Mouse (Mus musculus) skeletal muscle tissue, adult 2 months (tissue): ENCODE data around the gene Cacna1c.

Source experiments
- DNase-seq: peaks from one replicate; pipeline ENCODE4 v3.0.0-alpha.2; 2012; ENCODE audit warnings: low read depth, low spot score

Gene Cacna1c

DNA sequence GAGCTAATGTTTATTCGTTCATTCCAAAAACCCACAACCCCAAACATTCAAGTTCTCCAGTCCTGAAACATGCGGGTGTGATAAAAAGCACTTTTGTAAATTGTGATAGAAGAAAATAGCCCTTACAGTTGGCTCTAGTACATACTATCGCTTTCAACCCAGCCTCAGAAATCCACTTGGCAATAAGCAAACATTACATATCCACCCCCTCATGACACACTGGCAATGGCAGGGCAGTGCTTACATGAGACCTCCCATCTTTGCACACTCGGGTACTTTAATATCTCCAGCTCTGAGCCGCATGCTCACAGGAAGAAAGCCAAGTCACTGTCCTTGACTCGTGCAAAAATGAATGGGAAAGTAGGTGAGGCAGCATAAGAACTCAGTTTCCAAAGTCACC lies 232.4 kb downstream of the Cacna1c start:
- DNase-seq = no peak

DNA sequence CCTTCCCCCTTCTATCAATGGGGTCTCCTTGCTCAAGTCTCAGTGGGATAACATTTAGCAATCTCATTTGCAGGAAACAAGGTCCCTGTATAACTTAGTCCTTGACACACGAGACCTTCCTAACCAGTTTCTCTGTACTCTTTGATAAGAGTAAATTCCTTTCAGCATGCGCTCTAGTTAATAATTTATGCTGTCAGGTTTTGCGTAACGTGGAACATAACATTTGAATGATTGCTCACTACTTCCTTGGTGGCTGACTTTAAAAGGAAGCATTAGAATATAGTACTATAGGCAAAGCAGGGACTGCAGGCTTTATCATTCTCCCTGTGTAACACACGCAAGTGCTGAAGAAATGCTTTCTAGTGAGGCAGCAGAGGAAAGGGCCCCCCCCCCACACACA lies 232.9 kb downstream of the Cacna1c start:
- no peak for DNase-seq

DNA sequence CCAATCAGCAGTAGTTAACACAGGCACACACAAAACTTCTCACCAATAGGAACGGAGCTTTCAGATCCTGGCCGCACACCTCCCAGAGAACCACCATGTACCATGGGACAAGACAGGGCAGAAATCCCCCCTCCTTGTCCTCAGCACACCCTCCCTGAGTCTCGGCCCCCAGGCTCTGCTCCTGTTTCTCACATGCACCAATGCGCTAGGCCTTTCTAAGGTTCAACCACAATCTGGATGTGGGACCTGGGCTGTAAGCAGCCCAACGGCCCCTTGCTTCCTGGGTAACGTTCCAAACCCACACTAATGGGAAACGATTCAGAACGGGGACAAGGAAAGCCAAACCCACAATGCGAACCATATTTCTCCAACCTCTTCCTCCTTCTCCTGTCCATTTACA lies 237.7 kb downstream of the Cacna1c start:
- no peak for DNase-seq

DNA sequence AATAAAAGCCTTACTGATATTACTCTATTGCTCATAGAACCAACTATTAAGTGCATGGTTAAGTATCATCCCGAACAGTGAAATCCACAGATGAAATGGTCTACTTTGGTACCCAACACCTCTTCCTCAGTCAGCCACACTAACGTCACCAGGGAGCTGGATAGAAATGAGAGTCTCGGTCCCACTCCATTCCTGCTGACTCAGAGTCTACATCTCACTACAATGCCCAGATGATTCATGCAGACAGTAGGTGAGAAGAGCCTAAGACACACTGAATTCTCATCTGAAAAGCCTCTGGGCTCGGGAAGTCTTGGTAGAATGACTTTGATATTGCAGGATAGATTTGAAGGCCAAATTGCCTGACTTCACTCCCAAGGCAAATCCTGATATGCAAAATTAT lies 240.0 kb downstream of the Cacna1c start:
- DNase-seq = no peak

DNA sequence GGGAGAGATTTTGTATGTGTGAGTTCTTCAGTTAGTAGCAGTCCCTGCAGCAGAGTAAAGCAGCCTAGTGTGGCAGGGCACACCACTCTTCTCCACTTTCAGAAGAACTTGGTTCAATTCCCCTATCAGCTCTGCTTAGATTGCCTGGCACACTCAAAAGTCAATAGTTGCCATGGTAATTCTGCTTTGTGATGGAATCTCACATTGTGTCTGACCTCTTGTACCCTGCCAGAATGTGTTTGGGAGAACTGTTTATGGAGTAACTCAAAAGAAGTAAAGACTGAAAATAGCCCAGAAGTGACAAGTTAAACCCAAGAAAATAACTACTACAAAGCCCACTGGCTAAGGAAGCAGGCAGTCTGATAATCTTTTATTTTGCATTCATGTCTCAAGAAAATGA lies 240.4 kb downstream of the Cacna1c start:
- no peak for DNase-seq

DNA sequence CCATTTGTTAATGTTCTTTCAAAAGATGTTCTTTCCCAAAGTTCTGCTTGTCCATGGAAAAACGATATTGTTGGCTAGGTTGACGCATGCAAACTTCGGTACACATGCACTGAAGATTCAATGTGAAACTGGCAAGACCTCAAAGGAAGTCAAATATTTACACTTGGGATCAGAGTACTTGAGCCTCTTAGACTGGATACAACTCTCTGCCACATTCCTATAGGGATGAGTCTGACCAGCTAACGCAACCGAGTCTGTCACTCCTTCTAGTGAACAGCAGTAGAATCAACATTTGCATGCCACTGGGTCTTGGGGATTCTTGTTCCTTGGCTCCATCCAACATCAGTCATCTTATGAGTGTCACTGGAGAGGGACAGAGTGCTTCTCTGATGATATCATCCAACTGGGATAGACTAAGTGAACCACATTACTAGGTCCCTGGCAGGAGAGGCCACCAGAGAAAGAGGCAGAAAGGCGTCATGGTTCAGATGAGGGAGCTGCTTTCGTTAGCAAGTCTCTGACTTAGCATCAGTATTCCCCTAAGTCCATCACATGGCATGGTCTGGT lies 241.1 kb downstream of the Cacna1c start:
- DNase-seq = no peak

- DNase-seq = no peak
These were observed 243.8 kb downstream of the Cacna1c start for GRCm38 (mm10) chr6:118952377-118952776.

GRCm38 (mm10) chr6:118950190-118950589 lies 246.0 kb downstream of the Cacna1c start:
- no peak for DNase-seq

DNA sequence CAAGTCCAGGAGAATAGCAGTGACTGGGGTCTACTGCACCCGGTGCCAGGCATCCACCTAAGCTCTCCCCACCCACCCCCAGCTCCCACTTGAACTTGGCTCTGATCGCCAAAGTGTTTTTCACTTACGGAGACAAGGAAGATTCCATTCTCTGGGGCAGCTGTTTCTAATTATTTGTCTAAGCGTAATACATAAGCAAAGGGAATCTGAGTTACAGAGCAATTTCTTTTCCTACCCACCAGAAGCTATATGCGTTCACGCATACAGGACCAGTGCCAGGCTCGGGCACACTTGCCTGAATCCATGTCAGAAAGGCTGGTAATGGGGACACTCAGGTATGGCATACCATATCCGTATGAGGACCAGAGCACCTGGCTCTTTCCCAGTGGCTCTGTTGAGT lies 248.9 kb downstream of the Cacna1c start:
- no peak for DNase-seq

- DNase-seq = no peak
These were observed 249.6 kb downstream of the Cacna1c start for GRCm38 (mm10) chr6:118946660-118947059.

GRCm38 (mm10) chr6:118944093-118944492 lies 252.1 kb downstream of the Cacna1c start:
- no peak for DNase-seq

- no peak for DNase-seq
These were observed 254.4 kb downstream of the Cacna1c start for GRCm38 (mm10) chr6:118941816-118942215.

GRCm38 (mm10) chr6:118941036-118941435 lies 255.2 kb downstream of the Cacna1c start:
- DNase-seq = no peak

- peak; percentile 8 for DNase-seq
These were observed 256.6 kb downstream of the Cacna1c start for GRCm38 (mm10) chr6:118939626-118940025.

DNA sequence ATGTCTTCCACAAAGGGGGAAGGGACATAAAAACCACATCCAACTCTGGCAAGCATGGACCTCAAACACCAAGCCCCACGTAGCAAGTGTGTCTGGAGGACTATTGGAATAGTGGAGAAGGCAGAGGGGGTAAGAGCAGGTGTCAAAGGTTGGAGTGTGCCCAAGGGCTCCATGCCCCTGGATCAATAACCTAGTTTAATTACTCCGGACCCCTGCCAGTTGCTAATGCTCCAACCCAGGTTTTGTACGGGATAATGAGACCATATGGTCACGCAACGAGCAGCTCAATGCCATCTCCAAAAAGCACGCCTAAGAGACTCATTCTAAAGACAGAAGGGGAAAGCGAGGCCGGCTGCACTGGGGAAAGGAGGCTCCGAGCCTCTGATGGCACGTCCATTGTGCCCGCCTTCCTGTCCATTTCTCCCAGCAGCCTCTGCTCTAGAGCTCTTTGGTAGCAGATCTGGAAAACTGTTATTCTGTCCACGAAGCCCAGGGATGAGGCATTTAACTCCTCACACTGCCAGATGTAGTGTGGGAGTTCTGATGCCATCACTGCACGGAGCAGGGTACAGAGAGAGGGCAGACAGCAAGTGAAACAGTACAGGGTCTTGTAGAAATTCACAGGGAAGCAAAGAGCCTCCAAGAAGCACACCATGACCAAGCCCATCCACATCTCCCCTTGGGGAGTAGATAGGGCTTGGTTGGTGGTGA lies 257.7 kb downstream of the Cacna1c start:
- no peak for DNase-seq

DNA sequence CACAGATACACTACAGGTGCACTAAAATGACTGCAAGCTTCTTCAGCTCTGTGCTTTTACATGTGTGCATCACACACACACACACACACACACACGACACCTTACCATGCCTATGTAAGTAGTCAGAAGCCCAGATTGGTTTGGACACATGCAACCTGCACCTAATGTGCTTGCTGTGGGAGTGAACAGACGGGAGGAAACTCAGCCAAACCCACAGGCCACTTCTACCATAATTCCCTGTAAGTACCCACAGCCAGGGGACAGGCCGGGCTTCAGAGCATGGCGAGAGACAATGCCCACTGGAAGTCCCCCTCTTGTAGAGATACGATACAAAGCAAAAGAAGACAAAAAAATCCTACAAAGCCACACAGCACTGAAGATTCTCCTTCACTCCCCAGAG lies 258.7 kb downstream of the Cacna1c start:
- DNase-seq = no peak

- DNase-seq = peak; percentile 21
These were observed 260.4 kb downstream of the Cacna1c start for GRCm38 (mm10) chr6:118935520-118936415.

- DNase-seq = no peak
These were observed 261.8 kb downstream of the Cacna1c start for GRCm38 (mm10) chr6:118934243-118934902.

GRCm38 (mm10) chr6:118933017-118933594 lies 263.1 kb downstream of the Cacna1c start:
- DNase-seq = no peak

DNA sequence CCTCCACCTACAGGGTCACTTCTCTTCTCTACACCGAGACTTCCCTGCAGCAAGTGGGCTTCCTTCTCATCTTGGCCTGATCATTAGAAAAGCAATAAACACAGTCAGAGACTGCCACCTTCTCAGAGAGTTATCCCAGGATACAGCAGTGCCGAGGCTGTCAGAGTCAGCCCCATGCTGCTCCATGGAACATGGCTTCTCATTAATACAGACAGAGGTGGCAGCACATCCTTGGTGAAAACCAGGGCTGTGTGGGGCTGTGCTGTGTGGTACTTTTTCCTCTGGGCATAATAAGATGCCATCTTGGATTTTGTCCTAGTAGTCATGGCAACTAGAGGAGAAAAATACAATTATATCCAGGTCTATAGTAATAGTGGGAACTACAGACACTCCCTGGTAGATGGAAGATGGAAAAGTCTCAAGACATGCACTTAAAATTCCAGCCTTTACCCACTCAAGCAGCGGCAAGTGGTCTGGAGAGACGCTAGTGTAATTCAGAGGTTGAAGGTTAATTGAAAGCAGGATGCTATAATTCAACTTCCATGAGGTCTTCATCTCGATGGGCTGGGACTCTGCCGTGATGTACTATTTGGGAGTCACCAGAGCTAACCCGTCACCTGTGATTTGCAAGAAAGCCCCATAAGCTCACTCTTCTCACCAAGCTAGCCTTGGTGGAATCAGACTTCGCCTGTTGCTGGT lies 264.1 kb downstream of the Cacna1c start:
- no peak for DNase-seq

- no peak for DNase-seq
These were observed 269.5 kb downstream of the Cacna1c start for GRCm38 (mm10) chr6:118926669-118927068.
